Mouse (Mus musculus) heart, embryonic 12.5 days (tissue): ENCODE measurements around the gene Cdk4. TPM values are rescaled to one million over a fixed set of nuclear protein-coding genes. Genes with fewer than 3 reads are reported as not detected.
A peak's percentile ranks its signal among the peaks of the same experiment; 100 is the strongest.
"Not testable (repeated sequence)": the region's sequence is repeated elsewhere in the genome, so short reads cannot be mapped to it uniquely, and the experiment has no call there.

ENCODE experiments used
- ATAC-seq: fragments of 200-750 bp; cut with Nextera tagmentation; 2 replicates; pipeline ENCODE4 v1.8.0; 2017; ENCODE audit warnings: moderate TSS enrichment, moderate library complexity; ENCODE audit not compliant: insufficient number of reproducible peaks, low FRiP score
- H3K27ac ChIP-seq: fragments of 300-500 bp; sonication (generic); 2 replicates; pipeline ENCODE4 v1.5.1; 2016; ENCODE audit warnings: mild to moderate bottlenecking, moderate library complexity; ENCODE audit not compliant: poor library complexity, severe bottlenecking
- H3K27me3 ChIP-seq: fragments of 300-500 bp; sonication (generic); replicated peaks from 2 replicates; pipeline ENCODE4 v1.6.1; 2016; ENCODE audit warnings: mild to moderate bottlenecking, moderate library complexity
- H3K36me3 ChIP-seq: fragments of 300-500 bp; sonication (generic); 2 replicates; pipeline ENCODE4 v1.6.1; 2016; ENCODE audit warnings: mild to moderate bottlenecking, moderate library complexity
- H3K4me1 ChIP-seq: fragments of 300-500 bp; sonication (generic); replicated peaks from 2 replicates; pipeline ENCODE4 v1.6.1; 2016; ENCODE audit warnings: mild to moderate bottlenecking
- H3K4me2 ChIP-seq: fragments of 300-500 bp; sonication (generic); 2 replicates; pipeline ENCODE4 v1.6.1; 2016; ENCODE audit warnings: mild to moderate bottlenecking, moderate library complexity
- H3K4me3 ChIP-seq: fragments of 300-500 bp; sonication (generic); 2 replicates; pipeline ENCODE4 v1.5.1; 2016; ENCODE audit warnings: mild to moderate bottlenecking
- H3K9ac ChIP-seq: fragments of 300-500 bp; sonication (generic); 2 replicates; pipeline ENCODE4 v1.6.1; 2016; ENCODE audit warnings: mild to moderate bottlenecking, moderate library complexity
- H3K9me3 ChIP-seq: fragments of 300-500 bp; sonication (generic); replicated peaks from 2 replicates; pipeline ENCODE4 v1.6.1; 2016; ENCODE audit warnings: mild to moderate bottlenecking, moderate library complexity
- WGBS: fragments of 180-500 bp; shearing (Covaris S2); methylation state at CpG from one replicate; pipeline ENCODE4 v1.1.7; 2016; 5-methylcytosine and 5-hydroxymethylcytosine counted together
- polyA plus RNA-seq: library from polyadenylated mRNA; unstranded; fragments of >200 nt; fragmentation: Nextera tagmentation; extraction: Ambion mirVana; gene quantifications from 2 replicates; pipeline ENCODE4 v1.2.1, GENCODE M21; 2016

The Cdk4 gene
- polyA plus RNA-seq, 1 experiment from 2014 or later, result 1,080 TPM

- Histone ChIP-seq H3K9ac (no peak overlapping the region), H3K27ac (no peak overlapping the region), H3K9me3 (no peaks in the 10 kb centered on the region), H3K36me3 (peaks cover 43% of the 10 kb centered on the region), H3K27me3 (peaks cover 3% of the 10 kb centered on the region), H3K4me3 (no peak overlapping the region), H3K4me2 (no peak overlapping the region), H3K4me1 (peaks cover 33% of the 10 kb centered on the region)
- WGBS, result 88% methylated on average over 14 of the region's 14 CpGs
- ATAC-seq, result no peak
Measured at GRCm38 (mm10) chr10:127066519-127067018, 3.2 kb downstream of the Cdk4 start.

- Histone ChIP-seq H3K4me3 (peak overlapping the region; percentile 86), H3K9me3 (no peaks in the 10 kb centered on the region), H3K27me3 (no peaks in the 10 kb centered on the region), H3K4me1 (peaks cover 33% of the 10 kb centered on the region), H3K36me3 (peaks cover 43% of the 10 kb centered on the region), H3K4me2 (peak overlapping the region; percentile 75), H3K9ac (peak overlapping the region; percentile 90), H3K27ac (no peak overlapping the region)
- WGBS, result 79% methylated on average over 9 of the region's 9 CpGs
- no peak for ATAC-seq
Measured at GRCm38 (mm10) chr10:127068360-127069038, 5.2 kb downstream of the Cdk4 start.

DNA sequence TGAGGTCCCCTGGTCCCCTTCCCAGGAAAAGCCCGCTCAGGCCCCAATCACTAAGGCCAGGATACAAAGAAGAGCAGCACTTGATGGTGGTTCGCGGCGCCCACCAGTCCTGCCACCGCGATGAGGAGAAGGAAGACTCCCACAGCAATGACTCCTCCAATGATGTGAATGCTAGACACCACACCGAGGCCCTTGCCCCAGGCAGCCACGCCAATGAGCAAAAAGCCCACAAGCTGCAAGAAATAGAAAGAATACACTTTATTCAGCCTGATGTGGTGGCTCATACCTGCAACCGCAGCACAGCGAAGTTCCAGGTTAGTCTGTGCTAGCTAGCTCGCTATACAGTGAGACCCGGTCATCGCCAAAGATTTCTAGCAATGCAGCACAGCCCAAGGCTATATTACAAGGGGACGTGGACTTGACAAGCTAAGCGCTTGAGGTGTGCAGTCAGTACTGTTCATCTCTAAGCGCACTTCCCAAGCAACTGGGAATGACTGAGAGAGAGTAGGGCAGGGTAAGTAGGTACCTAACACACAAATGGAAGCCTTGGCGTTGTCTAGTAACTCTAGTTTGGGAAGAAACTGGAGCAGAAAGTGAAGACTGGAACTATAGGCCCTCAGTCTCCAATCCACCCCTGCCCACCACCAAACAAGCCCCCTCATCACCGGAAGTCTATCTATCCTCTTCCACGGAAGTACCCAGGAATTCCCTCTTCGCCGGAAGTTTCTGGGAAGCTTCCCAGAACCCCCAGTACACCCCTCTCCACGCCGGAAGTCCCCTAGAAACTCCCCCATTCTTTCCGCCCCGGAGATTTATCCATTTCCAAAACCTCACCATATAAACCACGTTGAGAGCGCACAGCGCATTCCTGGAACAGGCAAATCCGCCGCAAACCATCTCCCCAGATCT, 6.2 kb downstream of the Cdk4 start:
- peaks cover 33% of the 10 kb centered on the region for H3K4me1 ChIP-seq
- no peaks in the 10 kb centered on the region for H3K27me3 ChIP-seq
- peak overlapping the region; percentile 75 for H3K4me2 ChIP-seq
- H3K4me3 ChIP-seq, result peak overlapping the region; percentile 86
- H3K27ac ChIP-seq, result peak overlapping the region; percentile 91
- ATAC-seq, result peak; percentile 24; the same call in 1 of the 2 replicates
- WGBS, result 6% methylated on average over 30 of the region's 30 CpGs
- no peaks in the 10 kb centered on the region for H3K9me3 ChIP-seq
- peaks cover 43% of the 10 kb centered on the region for H3K36me3 ChIP-seq
- H3K9ac ChIP-seq, result peak overlapping the region; percentile 90

DNA sequence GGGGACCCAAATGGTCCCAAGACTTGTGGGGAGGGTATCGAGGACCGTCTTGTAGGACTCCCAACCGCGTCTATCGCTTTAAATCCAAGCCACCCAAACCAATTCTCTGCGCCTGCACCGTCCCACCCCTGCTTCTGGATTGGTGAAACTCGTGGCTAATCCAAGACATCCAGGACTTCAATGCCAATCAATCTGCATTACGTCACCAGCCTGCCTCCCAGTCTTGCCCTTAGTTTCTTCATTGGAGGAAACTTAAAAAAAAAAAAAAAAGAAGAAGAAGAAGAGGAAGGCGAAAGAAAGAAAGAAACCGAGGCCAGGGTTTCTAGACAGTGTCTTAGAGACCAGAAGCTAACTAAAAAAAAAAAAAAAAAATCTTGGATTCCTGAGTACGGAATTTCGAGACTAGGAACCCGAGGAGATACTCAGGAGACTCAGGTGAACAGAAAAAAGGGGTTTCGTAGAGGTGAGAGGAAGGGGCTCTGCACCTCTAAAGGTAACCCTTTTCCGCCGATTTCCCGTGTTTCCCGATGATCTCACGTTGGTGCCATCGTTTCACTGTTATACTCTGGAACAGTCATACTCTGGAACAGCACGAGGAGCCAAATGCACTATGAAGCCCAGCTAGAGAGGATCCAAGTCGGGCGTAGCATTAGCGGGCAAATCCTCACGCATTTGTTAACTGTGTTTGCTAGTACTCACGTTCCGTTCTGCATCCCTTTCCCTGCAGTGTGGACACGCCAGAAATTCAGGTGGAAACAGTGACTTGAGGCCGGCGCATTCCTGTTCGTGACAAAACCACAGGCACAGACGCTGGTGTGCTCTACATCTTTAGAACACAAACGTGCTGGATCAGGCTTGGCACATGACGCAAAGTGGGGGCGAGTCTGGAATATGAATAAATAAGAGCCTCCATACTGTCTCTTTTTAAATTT, 7.1 kb downstream of the Cdk4 start, which contains the start of gene Tspan31:
Gene Tspan31, minus strand, starts transcription at position 75 of the 932 bp plus-strand sequence.
- peaks cover 8% of the 10 kb centered on the region for H3K27me3 ChIP-seq
- H3K4me2 ChIP-seq, result peak within 1 kb of the TSS; percentile 87
- peak within 1 kb of the TSS; percentile 90 for H3K9ac ChIP-seq
- peak; percentile 88 for ATAC-seq
- no peaks in the 10 kb centered on the region for H3K9me3 ChIP-seq
- 2% methylated on average over 36 of the region's 36 CpGs for WGBS
- H3K36me3 ChIP-seq, result peaks cover 34% of the 10 kb centered on the region
- peaks cover 23% of the 10 kb centered on the region for H3K4me1 ChIP-seq
- H3K4me3 ChIP-seq, result peak within 1 kb of the TSS; percentile 86
- H3K27ac ChIP-seq, result peak within 1 kb of the TSS; percentile 91

DNA sequence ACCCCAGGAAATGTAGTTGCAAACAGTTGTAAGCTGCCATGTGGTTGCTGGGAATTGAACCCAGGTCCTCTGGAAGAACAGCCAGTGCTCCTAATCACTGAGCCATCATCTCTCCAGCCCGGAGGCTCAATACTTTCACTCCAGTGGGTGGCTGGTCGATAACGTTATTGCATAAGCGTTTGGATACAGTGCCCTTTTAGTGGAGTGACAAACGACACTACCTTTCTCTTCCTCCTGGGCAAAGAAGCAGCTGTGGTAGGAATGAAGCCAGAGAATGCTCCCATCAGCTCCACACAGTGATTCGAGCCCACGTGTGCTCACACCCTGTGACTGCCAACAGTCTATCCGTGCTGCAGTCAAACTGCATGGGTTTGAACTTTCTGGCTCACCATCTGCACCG, 7.9 kb downstream of the Cdk4 start:
- H3K27me3 ChIP-seq, result peaks cover 16% of the 10 kb centered on the region
- no peak for ATAC-seq
- H3K4me3 ChIP-seq, result peak overlapping the region; percentile 86
- no peak overlapping the region for H3K27ac ChIP-seq
- 74% methylated on average over 9 of the region's 9 CpGs for WGBS
- H3K36me3 ChIP-seq, result peaks cover 26% of the 10 kb centered on the region
- H3K9ac ChIP-seq, result no peak overlapping the region
- H3K9me3 ChIP-seq, result no peaks in the 10 kb centered on the region
- peak overlapping the region; percentile 87 for H3K4me2 ChIP-seq
- H3K4me1 ChIP-seq, result peaks cover 19% of the 10 kb centered on the region

GRCm38 (mm10) chr10:127072270-127072669, 8.9 kb downstream of the Cdk4 start:
- not testable (repeated sequence) for ATAC-seq, H3K4me3 ChIP-seq, H3K4me2 ChIP-seq, H3K27ac ChIP-seq, H3K9ac ChIP-seq, H3K9me3 ChIP-seq
- H3K36me3 ChIP-seq, result peaks cover 15% of the 10 kb centered on the region
- H3K27me3 ChIP-seq, result peaks cover 25% of the 10 kb centered on the region
- peaks cover 19% of the 10 kb centered on the region for H3K4me1 ChIP-seq
- 87% methylated on average over 4 of the region's 4 CpGs for WGBS

- H3K27ac ChIP-seq, ATAC-seq, H3K4me2 ChIP-seq, H3K9ac ChIP-seq, H3K36me3 ChIP-seq, H3K4me3 ChIP-seq, H3K9me3 ChIP-seq: not testable (repeated sequence)
- H3K27me3 ChIP-seq, result peaks cover 32% of the 10 kb centered on the region
- H3K4me1 ChIP-seq, result peaks cover 19% of the 10 kb centered on the region
- 81% methylated on average over 2 of the region's 2 CpGs for WGBS
Measured at GRCm38 (mm10) chr10:127072969-127073368, 9.6 kb downstream of the Cdk4 start.

DNA sequence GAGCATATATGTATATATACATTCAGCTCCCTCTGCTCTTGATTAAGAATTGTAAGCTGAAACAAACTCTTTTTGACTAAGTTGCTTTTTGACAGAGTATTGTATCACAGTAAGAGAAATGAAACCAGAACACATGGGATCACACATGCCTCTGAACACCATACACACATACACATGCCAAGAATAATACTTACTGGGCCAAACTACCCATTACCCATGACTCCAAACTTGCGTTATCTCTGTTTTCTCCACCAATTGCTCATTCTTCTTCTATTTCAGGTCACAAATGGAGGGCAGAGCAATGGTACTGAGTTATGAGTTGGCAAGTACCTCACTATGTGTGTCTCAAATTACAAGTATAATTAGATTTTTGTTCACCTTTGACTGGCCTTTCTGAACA, 10.6 kb downstream of the Cdk4 start:
- Histone ChIP-seq H3K4me1 (peaks cover 18% of the 10 kb centered on the region), H3K4me2 (no peak overlapping the region), H3K9ac (no peak overlapping the region), H3K27me3 (peaks cover 42% of the 10 kb centered on the region), H3K4me3 (no peak overlapping the region), H3K36me3 (no peaks in the 10 kb centered on the region), H3K27ac (no peak overlapping the region), H3K9me3 (no peaks in the 10 kb centered on the region)
- 93% methylated on average over 1 of the region's 1 CpGs for WGBS
- ATAC-seq, result no peak

DNA sequence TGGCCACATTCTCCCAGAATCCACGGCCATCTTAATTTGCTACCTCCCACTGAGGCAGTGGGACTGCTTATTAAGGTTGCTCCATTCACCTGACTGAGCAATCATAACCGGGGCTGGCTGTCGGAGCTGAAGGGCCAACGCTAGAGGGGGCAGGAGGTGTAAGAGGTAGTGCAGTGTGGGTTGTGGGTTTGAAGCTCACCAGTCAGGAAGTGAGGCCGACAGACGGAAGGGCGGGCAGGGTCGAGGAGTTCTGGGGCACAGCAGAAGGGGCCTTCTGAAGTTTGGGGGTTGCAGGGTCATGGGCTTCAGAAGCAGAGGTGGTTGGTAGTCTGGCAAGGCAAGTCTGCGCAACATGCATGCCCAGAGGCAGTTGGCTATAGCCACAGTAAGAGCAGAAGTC, 11.7 kb downstream of the Cdk4 start, which contains the start of gene Agap2:
Gene Agap2, plus strand, starts transcription at position 205 of the 400 bp plus-strand sequence.
- Histone ChIP-seq H3K4me3 (no peak within 1 kb of the TSS), H3K4me2 (no peak within 1 kb of the TSS), H3K27me3 (peaks cover 53% of the 10 kb centered on the region), H3K9me3 (no peaks in the 10 kb centered on the region), H3K27ac (no peak within 1 kb of the TSS), H3K36me3 (no peaks in the 10 kb centered on the region), H3K4me1 (peaks cover 24% of the 10 kb centered on the region), H3K9ac (no peak within 1 kb of the TSS)
- ATAC-seq, result no peak
- WGBS, result 55% methylated on average over 9 of the region's 9 CpGs

DNA sequence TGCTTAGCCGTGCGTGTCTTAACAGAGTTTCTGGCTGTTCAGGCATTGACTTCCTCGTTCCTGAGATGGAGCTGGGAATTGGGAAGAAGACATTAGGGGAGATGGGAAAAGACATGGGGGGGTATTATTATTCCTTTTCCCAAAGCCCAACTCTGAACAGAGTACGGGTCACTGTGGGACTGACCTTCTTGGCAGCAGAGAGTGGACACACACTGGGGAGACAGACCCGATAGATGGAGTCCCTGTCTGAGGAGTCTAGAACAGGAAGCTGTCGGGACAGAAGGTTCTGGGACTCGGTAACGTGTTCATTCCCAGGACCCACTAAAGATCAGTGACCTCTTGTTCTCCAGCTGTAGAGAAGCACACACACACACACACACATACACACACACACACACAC, 12.3 kb downstream of the Cdk4 start:
- 64% methylated on average over 8 of the region's 8 CpGs for WGBS
- peaks cover 24% of the 10 kb centered on the region for H3K4me1 ChIP-seq

More for the DNA sequence above, 12.3 kb downstream of the Cdk4 start:
- Histone ChIP-seq H3K27me3 (peaks cover 59% of the 10 kb centered on the region), H3K9me3 (no peaks in the 10 kb centered on the region), H3K4me3 (no peak overlapping the region), H3K36me3 (no peaks in the 10 kb centered on the region), H3K9ac (no peak overlapping the region), H3K27ac (no peak overlapping the region), H3K4me2 (no peak overlapping the region)
- no peak for ATAC-seq
